Mouse (Mus musculus): ENCODE data around the gene Tgm2. TPM values are rescaled to one million over a fixed set of nuclear protein-coding genes. Genes with fewer than 3 reads are reported as not detected.

Gene Tgm2
- polyA plus RNA-seq, 1 experiment from 2014 or later: 56.0 TPM

GRCm38 (mm10) chr2:158076690-158077089 is 69.5 kb downstream of the Tgm2 start:
- H3K27me3 ChIP-seq (ENCODE audit: control insufficient read depth, insufficient read depth, low read length): no peaks in the 10 kb centered on the region
- no peak overlapping the region for H3K4me3 ChIP-seq (ENCODE audit: low read depth, low read length)
- H3K36me3 ChIP-seq (ENCODE audit: control insufficient read depth, insufficient read depth, low read length): peaks cover 43% of the 10 kb centered on the region
- no peak overlapping the region for H3K9ac ChIP-seq (replicated peaks; ENCODE audit: low read depth, low read length)
- peaks cover 19% of the 10 kb centered on the region; the same call in 1 of the 2 replicates for H3K4me1 ChIP-seq (ENCODE audit: control insufficient read depth, insufficient read depth, low read length)
- H3K27ac ChIP-seq (ENCODE audit: low read length): no peak overlapping the region
- no peaks in the 10 kb centered on the region for H3K9me3 ChIP-seq (ENCODE audit: control insufficient read depth, low read depth, low read length)
- ATAC-seq (ENCODE audit: insufficient number of reproducible peaks, insufficient read depth, low FRiP score, low read depth): no peak
- WGBS: 83% methylated on average over 6 of the region's 6 CpGs
- no peak overlapping the region for H3K4me2 ChIP-seq (replicated peaks; ENCODE audit: low read depth, low read length)

GRCm38 (mm10) chr2:158074835-158075234 is 71.4 kb downstream of the Tgm2 start:
- peaks cover 60% of the 10 kb centered on the region for H3K36me3 ChIP-seq (ENCODE audit: control insufficient read depth, insufficient read depth, low read length)
- no peak overlapping the region for H3K4me3 ChIP-seq (ENCODE audit: low read depth, low read length)
- ATAC-seq (ENCODE audit: insufficient number of reproducible peaks, insufficient read depth, low FRiP score, low read depth): no peak
- H3K4me1 ChIP-seq (ENCODE audit: control insufficient read depth, insufficient read depth, low read length): peaks cover 8% of the 10 kb centered on the region; the same call in 1 of the 2 replicates
- H3K9ac ChIP-seq (replicated peaks; ENCODE audit: low read depth, low read length): no peak overlapping the region
- H3K4me2 ChIP-seq (replicated peaks; ENCODE audit: low read depth, low read length): no peak overlapping the region
- H3K27me3 ChIP-seq (ENCODE audit: control insufficient read depth, insufficient read depth, low read length): no peaks in the 10 kb centered on the region
- no peaks in the 10 kb centered on the region for H3K9me3 ChIP-seq (ENCODE audit: control insufficient read depth, low read depth, low read length)
- whole genome bisulfite sequencing: 79% methylated on average over 5 of the region's 5 CpGs
- H3K27ac ChIP-seq (ENCODE audit: low read length): no peak overlapping the region

GRCm38 (mm10) chr2:158071633-158071995 is 74.6 kb downstream of the Tgm2 start:
- 74% methylated on average over 5 of the region's 5 CpGs for WGBS
- ATAC-seq (ENCODE audit: insufficient number of reproducible peaks, insufficient read depth, low FRiP score, low read depth): no peak
- peaks cover 59% of the 10 kb centered on the region for H3K36me3 ChIP-seq (ENCODE audit: control insufficient read depth, insufficient read depth, low read length)
- no peak overlapping the region for H3K4me2 ChIP-seq (replicated peaks; ENCODE audit: low read depth, low read length)
- H3K27ac ChIP-seq (ENCODE audit: low read length): no peak overlapping the region
- H3K9ac ChIP-seq (replicated peaks; ENCODE audit: low read depth, low read length): no peak overlapping the region
- no peak overlapping the region for H3K4me3 ChIP-seq (ENCODE audit: low read depth, low read length)
- no peaks in the 10 kb centered on the region for H3K27me3 ChIP-seq (ENCODE audit: control insufficient read depth, insufficient read depth, low read length)
- H3K9me3 ChIP-seq (ENCODE audit: control insufficient read depth, low read depth, low read length): no peaks in the 10 kb centered on the region
- no peaks in the 10 kb centered on the region for H3K4me1 ChIP-seq (ENCODE audit: control insufficient read depth, insufficient read depth, low read length)

GRCm38 (mm10) chr2:158070885-158071632 is 75.2 kb downstream of the Tgm2 start:
- peaks cover 55% of the 10 kb centered on the region for H3K36me3 ChIP-seq (ENCODE audit: control insufficient read depth, insufficient read depth, low read length)
- H3K4me1 ChIP-seq (ENCODE audit: control insufficient read depth, insufficient read depth, low read length): no peaks in the 10 kb centered on the region
- H3K27me3 ChIP-seq (ENCODE audit: control insufficient read depth, insufficient read depth, low read length): no peaks in the 10 kb centered on the region
- no peaks in the 10 kb centered on the region for H3K9me3 ChIP-seq (ENCODE audit: control insufficient read depth, low read depth, low read length)
- ATAC-seq (ENCODE audit: insufficient number of reproducible peaks, insufficient read depth, low FRiP score, low read depth): no peak
- 39% methylated on average over 3 of the region's 3 CpGs for WGBS
- no peak overlapping the region for H3K27ac ChIP-seq (ENCODE audit: low read length)
- no peak overlapping the region for H3K4me2 ChIP-seq (replicated peaks; ENCODE audit: low read depth, low read length)
- no peak overlapping the region for H3K4me3 ChIP-seq (ENCODE audit: low read depth, low read length)
- no peak overlapping the region for H3K9ac ChIP-seq (replicated peaks; ENCODE audit: low read depth, low read length)

GRCm38 (mm10) chr2:158068444-158068971 is 77.7 kb downstream of the Tgm2 start:
- no peaks in the 10 kb centered on the region for H3K4me1 ChIP-seq (ENCODE audit: control insufficient read depth, insufficient read depth, low read length)
- no peaks in the 10 kb centered on the region for H3K27me3 ChIP-seq (ENCODE audit: control insufficient read depth, insufficient read depth, low read length)
- no peak overlapping the region for H3K4me2 ChIP-seq (replicated peaks; ENCODE audit: low read depth, low read length)
- no peak overlapping the region for H3K9ac ChIP-seq (replicated peaks; ENCODE audit: low read depth, low read length)
- H3K27ac ChIP-seq (ENCODE audit: low read length): no peak overlapping the region
- H3K9me3 ChIP-seq (ENCODE audit: control insufficient read depth, low read depth, low read length): no peaks in the 10 kb centered on the region
- peaks cover 48% of the 10 kb centered on the region for H3K36me3 ChIP-seq (ENCODE audit: control insufficient read depth, insufficient read depth, low read length)
- H3K4me3 ChIP-seq (ENCODE audit: low read depth, low read length): no peak overlapping the region
- ATAC-seq (ENCODE audit: insufficient number of reproducible peaks, insufficient read depth, low FRiP score, low read depth): no peak

- Histone ChIP-seq H3K4me1 (ENCODE audit: control insufficient read depth, insufficient read depth, low read length) (no peaks in the 10 kb centered on the region), H3K27ac (ENCODE audit: low read length) (no peak overlapping the region), H3K27me3 (ENCODE audit: control insufficient read depth, insufficient read depth, low read length) (no peaks in the 10 kb centered on the region), H3K9ac (replicated peaks; ENCODE audit: low read depth, low read length) (no peak overlapping the region), H3K9me3 (ENCODE audit: control insufficient read depth, low read depth, low read length) (no peaks in the 10 kb centered on the region), H3K36me3 (ENCODE audit: control insufficient read depth, insufficient read depth, low read length) (peaks cover 53% of the 10 kb centered on the region), H3K4me3 (ENCODE audit: low read depth, low read length) (no peak overlapping the region), H3K4me2 (replicated peaks; ENCODE audit: low read depth, low read length) (no peak overlapping the region)
- ATAC-seq (ENCODE audit: insufficient number of reproducible peaks, insufficient read depth, low FRiP score, low read depth): no peak
- 95% methylated on average over 5 of the region's 5 CpGs for WGBS
Observed at GRCm38 (mm10) chr2:158067260-158067824, 78.9 kb downstream of the Tgm2 start.

GRCm38 (mm10) chr2:158066456-158066855 is 79.8 kb downstream of the Tgm2 start:
- no peak overlapping the region for H3K4me3 ChIP-seq (ENCODE audit: low read depth, low read length)
- no peaks in the 10 kb centered on the region for H3K27me3 ChIP-seq (ENCODE audit: control insufficient read depth, insufficient read depth, low read length)
- H3K9ac ChIP-seq (replicated peaks; ENCODE audit: low read depth, low read length): no peak overlapping the region
- no peak overlapping the region for H3K4me2 ChIP-seq (replicated peaks; ENCODE audit: low read depth, low read length)
- no peak for ATAC-seq (ENCODE audit: insufficient number of reproducible peaks, insufficient read depth, low FRiP score, low read depth)
- no peak overlapping the region for H3K27ac ChIP-seq (ENCODE audit: low read length)
- H3K4me1 ChIP-seq (ENCODE audit: control insufficient read depth, insufficient read depth, low read length): no peaks in the 10 kb centered on the region
- H3K36me3 ChIP-seq (ENCODE audit: control insufficient read depth, insufficient read depth, low read length): peaks cover 51% of the 10 kb centered on the region
- no peaks in the 10 kb centered on the region for H3K9me3 ChIP-seq (ENCODE audit: control insufficient read depth, low read depth, low read length)

Measured in stomach, embryonic 14.5 days (tissue).